Mouse (Mus musculus): ENCODE data around the gene Trim30c.

GRCm38 (mm10) chr7:104353600-104353967, 47.1 kb downstream of the Trim30c start:
- TF ChIP-seq POLR2A (IDR thresholded peaks at IDR 0.05; ENCODE audit: insufficient read depth, low read depth, low read length) (no peak), CTCF (IDR thresholded peaks at IDR 0.05; ENCODE audit: insufficient read depth, low read depth, low read length) (no peak)

Data from olfactory bulb, adult 2 months (tissue).